Mouse (Mus musculus): Measurements from ENCODE around the gene Rae1. TPM values are rescaled to one million over a fixed set of nuclear protein-coding genes. Genes with fewer than 3 reads are reported as not detected.

The Rae1 gene
- polyA plus RNA-seq, 1 experiment from 2014 or later, result 106 TPM

DNA sequence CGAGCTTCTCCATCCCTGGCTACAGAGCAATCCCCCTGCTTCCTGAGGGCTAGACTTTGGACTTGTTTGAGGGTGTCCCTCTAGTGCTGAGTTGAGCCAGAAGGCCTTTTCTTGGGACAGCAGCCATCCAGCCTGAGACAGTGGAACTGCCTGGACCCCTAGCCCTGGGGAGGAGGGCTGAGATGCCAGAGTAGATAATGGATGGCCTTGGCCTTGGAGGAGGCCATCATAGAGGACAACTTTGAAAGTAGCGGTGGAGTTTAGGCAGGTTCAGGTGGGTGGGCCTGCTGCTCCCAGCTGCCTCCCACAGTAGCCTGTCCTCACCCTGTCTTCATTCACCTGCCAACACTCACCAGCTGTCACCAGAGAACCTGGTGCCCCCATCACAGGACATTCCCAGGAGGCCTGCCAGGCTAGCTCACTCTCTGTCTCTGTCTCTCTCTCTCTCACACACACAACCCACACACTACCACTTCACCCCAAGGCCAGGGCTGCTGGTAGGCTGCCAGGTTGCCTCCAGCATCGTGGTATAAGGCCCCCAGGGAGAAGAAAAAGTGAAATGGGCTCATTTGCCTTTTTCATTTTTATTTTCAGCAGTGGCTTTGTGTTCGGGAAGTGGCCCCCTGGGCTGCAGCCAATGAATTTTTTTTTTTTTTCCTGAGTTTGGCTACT, 28.0 kb downstream of the Rae1 start:
- Histone ChIP-seq H3K36me3 (ENCODE audit: control insufficient read depth, insufficient read depth, low read length) (peaks cover 7% of the 10 kb centered on the region), H3K9ac (ENCODE audit: low read depth, low read length) (no peak overlapping the region), H3K4me2 (ENCODE audit: low read length) (no peak overlapping the region), H3K4me1 (ENCODE audit: control insufficient read depth, insufficient read depth, low read depth, low read length) (peaks cover 27% of the 10 kb centered on the region), H3K4me3 (ENCODE audit: low read length) (no peak overlapping the region), H3K9me3 (ENCODE audit: control insufficient read depth, low read length) (no peaks in the 10 kb centered on the region), H3K27ac (ENCODE audit: low read depth, low read length) (no peak overlapping the region), H3K27me3 (replicated peaks; ENCODE audit: control insufficient read depth, insufficient read depth, low read length) (no peaks in the 10 kb centered on the region)
- WGBS, result 56% methylated on average over 4 of the region's 4 CpGs
- ATAC-seq, result no peak

DNA sequence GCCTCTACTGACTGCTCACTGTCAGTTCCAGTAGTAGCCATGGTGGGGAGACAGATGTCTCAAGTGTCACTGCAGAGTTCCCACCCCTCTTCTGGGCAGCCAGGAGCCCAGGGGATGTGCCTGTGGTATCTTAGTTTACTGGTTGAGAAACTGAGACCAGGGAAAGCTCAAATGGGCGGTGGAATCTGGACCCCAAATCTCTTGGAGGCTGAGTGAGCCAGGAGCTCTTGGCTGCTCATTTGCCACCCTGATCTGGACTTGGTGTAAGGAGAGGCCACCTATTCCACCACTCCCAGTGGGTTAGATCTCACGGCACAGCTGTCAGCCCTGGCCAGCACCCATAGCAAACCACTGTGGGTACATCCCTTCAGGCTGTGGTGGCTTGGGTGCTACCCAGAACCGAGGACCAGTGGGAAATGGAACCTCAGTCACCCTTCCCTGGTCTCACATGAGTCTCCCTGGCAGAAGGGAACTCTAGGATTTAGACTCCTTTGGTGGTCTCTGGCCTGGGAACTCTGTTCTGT, 28.7 kb downstream of the Rae1 start:
- H3K27me3 ChIP-seq (replicated peaks; ENCODE audit: control insufficient read depth, insufficient read depth, low read length), result no peaks in the 10 kb centered on the region
- no peaks in the 10 kb centered on the region for H3K9me3 ChIP-seq (ENCODE audit: control insufficient read depth, low read length)
- no peak overlapping the region for H3K27ac ChIP-seq (ENCODE audit: low read depth, low read length)
- ATAC-seq, result no peak
- peaks cover 21% of the 10 kb centered on the region for H3K4me1 ChIP-seq (ENCODE audit: control insufficient read depth, insufficient read depth, low read depth, low read length)
- peaks cover 10% of the 10 kb centered on the region for H3K36me3 ChIP-seq (ENCODE audit: control insufficient read depth, insufficient read depth, low read length)
- no peak overlapping the region for H3K4me3 ChIP-seq (ENCODE audit: low read length)
- H3K9ac ChIP-seq (ENCODE audit: low read depth, low read length), result no peak overlapping the region
- H3K4me2 ChIP-seq (ENCODE audit: low read length), result no peak overlapping the region
- 94% methylated on average over 3 of the region's 3 CpGs for WGBS

DNA sequence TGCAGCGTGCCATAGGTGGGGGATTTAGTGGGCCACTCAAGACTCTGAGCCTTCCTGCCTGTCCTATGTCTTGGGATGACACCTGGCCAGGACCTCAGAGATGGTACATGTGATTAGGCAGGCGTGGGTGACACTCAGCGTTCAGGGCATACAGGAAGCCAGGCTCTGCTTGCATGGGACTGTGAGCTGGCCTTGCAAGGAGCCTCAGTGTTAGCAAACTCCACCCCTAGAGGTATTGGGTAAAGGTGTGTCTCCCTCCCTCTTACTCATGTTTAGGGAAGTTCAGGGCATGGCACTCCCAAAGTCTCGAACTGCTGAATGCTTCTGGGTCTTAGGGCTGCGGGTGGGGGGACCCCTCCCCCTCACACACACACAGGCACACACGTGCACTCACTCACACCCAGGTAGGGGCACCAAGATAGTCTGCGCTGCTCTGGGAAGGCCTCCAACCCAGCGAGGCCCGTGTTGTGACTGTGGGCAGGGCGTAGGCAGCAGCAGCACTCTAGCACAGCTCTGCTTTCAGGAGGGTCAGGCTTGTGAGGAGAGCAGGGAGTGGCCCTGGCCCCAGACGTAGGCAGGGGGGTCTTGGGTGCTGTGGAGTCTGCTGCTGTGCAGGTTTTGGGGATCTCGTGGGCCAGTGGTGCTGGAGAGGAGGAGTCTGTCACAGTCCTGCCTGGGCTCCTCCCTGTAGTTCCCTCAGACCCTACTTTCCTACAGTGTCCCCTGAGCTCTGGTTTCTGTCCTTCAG, 30.8 kb downstream of the Rae1 start:
- Histone ChIP-seq H3K36me3 (ENCODE audit: control insufficient read depth, insufficient read depth, low read length) (peaks cover 10% of the 10 kb centered on the region), H3K27me3 (replicated peaks; ENCODE audit: control insufficient read depth, insufficient read depth, low read length) (no peaks in the 10 kb centered on the region), H3K27ac (ENCODE audit: low read depth, low read length) (no peak overlapping the region), H3K4me2 (ENCODE audit: low read length) (no peak overlapping the region), H3K9me3 (ENCODE audit: control insufficient read depth, low read length) (no peaks in the 10 kb centered on the region), H3K4me1 (ENCODE audit: control insufficient read depth, insufficient read depth, low read depth, low read length) (peaks cover 3% of the 10 kb centered on the region), H3K4me3 (ENCODE audit: low read length) (no peak overlapping the region), H3K9ac (ENCODE audit: low read depth, low read length) (no peak overlapping the region; the same call in 1 of the 2 replicates)
- ATAC-seq, result no peak
- 83% methylated on average over 12 of the region's 12 CpGs for WGBS

DNA sequence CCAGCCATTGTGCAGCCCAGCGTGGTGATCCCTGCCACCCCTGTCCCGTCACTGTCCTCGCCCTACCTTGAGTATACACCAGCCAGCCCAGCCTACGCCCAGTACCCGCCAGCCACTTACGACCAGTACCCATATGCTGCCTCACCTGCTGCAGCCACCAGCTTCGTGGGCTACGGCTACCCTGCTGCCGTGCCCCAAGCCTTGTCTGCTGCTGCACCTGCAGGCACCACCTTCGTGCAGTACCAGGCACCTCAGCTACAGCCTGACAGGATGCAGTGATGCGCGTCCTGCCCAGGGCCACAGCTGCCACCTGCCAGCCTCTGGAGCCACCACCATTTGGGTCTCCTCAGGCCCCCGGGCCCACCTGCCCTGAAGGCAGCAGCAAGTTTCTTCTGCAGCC, 33.6 kb downstream of the Rae1 start:
- Histone ChIP-seq H3K9ac (ENCODE audit: low read depth, low read length) (no peak overlapping the region), H3K36me3 (ENCODE audit: control insufficient read depth, insufficient read depth, low read length) (peaks cover 8% of the 10 kb centered on the region), H3K27me3 (replicated peaks; ENCODE audit: control insufficient read depth, insufficient read depth, low read length) (no peaks in the 10 kb centered on the region), H3K4me3 (ENCODE audit: low read length) (no peak overlapping the region), H3K4me2 (ENCODE audit: low read length) (no peak overlapping the region), H3K4me1 (ENCODE audit: control insufficient read depth, insufficient read depth, low read depth, low read length) (no peaks in the 10 kb centered on the region; the same call in 1 of the 2 replicates), H3K27ac (ENCODE audit: low read depth, low read length) (no peak overlapping the region), H3K9me3 (ENCODE audit: control insufficient read depth, low read length) (no peaks in the 10 kb centered on the region)
- no peak for ATAC-seq
- 97% methylated on average over 13 of the region's 13 CpGs for WGBS

DNA sequence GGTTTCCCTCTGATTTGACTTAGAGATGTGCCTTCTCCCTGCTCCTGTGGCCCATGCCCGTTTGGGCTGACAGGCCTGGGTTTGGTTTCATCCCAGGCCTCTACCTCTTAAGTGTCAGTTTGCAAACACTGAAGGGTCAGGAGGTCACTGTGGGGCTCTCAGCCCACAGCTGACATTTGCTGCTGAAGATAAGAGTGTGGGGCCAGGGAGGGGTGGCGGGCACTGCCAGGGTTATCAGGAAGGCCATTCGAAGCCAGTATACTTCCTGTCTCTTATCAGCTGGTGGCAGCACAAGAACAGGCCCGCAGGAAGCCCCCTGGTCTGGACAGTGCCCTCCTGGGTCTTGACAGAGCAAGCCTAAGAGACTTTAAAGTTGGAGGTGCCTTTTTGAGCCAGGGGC, 35.1 kb downstream of the Rae1 start:
- Histone ChIP-seq H3K27me3 (replicated peaks; ENCODE audit: control insufficient read depth, insufficient read depth, low read length) (no peaks in the 10 kb centered on the region), H3K36me3 (ENCODE audit: control insufficient read depth, insufficient read depth, low read length) (peaks cover 8% of the 10 kb centered on the region)

DNA sequence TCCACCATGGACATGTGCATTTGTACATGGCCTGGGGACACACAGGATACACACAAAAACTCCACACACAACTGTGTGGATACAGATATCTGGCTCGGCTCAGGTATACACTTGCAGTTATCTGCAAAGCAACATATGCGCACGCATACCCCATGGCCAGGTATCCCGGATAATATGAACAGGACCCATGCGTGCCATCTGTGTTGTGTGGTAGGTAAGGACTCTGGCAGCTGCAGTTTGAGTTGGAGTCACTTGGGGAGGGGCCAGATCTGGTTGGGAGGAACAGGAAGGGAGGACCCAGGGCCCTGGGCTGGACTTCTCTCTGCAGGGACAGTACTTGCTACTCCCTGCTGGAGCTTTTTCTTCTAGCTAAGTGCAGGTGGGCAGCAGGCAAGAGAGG, 35.7 kb downstream of the Rae1 start:
- Histone ChIP-seq H3K9ac (ENCODE audit: low read depth, low read length) (no peak overlapping the region), H3K9me3 (ENCODE audit: control insufficient read depth, low read length) (no peaks in the 10 kb centered on the region), H3K27me3 (replicated peaks; ENCODE audit: control insufficient read depth, insufficient read depth, low read length) (no peaks in the 10 kb centered on the region), H3K36me3 (ENCODE audit: control insufficient read depth, insufficient read depth, low read length) (peaks cover 5% of the 10 kb centered on the region), H3K4me3 (ENCODE audit: low read length) (no peak overlapping the region), H3K4me1 (ENCODE audit: control insufficient read depth, insufficient read depth, low read depth, low read length) (no peaks in the 10 kb centered on the region), H3K4me2 (ENCODE audit: low read length) (no peak overlapping the region), H3K27ac (ENCODE audit: low read depth, low read length) (no peak overlapping the region)
- 90% methylated on average over 5 of the region's 5 CpGs for WGBS
- ATAC-seq, result no peak

More for the DNA sequence above, 35.1 kb downstream of the Rae1 start:
- Histone ChIP-seq H3K27ac (ENCODE audit: low read depth, low read length) (no peak overlapping the region), H3K9ac (ENCODE audit: low read depth, low read length) (no peak overlapping the region), H3K4me3 (ENCODE audit: low read length) (no peak overlapping the region), H3K9me3 (ENCODE audit: control insufficient read depth, low read length) (no peaks in the 10 kb centered on the region), H3K4me1 (ENCODE audit: control insufficient read depth, insufficient read depth, low read depth, low read length) (no peaks in the 10 kb centered on the region), H3K4me2 (ENCODE audit: low read length) (no peak overlapping the region)
- 78% methylated on average over 4 of the region's 4 CpGs for WGBS
- no peak for ATAC-seq

DNA sequence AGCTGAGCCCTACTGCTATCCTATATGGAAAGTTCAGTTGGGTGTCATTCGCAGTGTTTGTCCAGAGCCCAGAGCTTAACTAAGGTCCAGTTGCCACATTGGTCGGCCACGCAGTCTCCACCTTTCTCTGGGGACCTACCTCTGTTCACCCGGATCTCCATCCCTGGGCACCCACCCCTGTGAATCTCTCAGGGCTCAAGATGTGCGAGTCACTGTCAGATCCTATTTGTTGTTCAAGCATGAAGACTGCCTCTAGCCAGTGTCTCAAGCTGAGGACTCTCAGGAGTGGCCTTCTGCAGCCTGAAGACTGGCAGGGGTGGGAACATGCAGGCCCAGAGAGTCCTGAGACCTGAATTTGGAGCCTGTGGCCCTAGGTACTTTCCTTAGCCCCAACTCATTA, 36.1 kb downstream of the Rae1 start:
- Histone ChIP-seq H3K36me3 (ENCODE audit: control insufficient read depth, insufficient read depth, low read length) (peaks cover 5% of the 10 kb centered on the region), H3K4me2 (ENCODE audit: low read length) (no peak overlapping the region), H3K4me3 (ENCODE audit: low read length) (no peak overlapping the region), H3K9ac (ENCODE audit: low read depth, low read length) (no peak overlapping the region), H3K4me1 (ENCODE audit: control insufficient read depth, insufficient read depth, low read depth, low read length) (no peaks in the 10 kb centered on the region), H3K9me3 (ENCODE audit: control insufficient read depth, low read length) (no peaks in the 10 kb centered on the region), H3K27ac (ENCODE audit: low read depth, low read length) (no peak overlapping the region), H3K27me3 (replicated peaks; ENCODE audit: control insufficient read depth, insufficient read depth, low read length) (no peaks in the 10 kb centered on the region)
- 91% methylated on average over 5 of the region's 5 CpGs for WGBS
- ATAC-seq, result no peak

DNA sequence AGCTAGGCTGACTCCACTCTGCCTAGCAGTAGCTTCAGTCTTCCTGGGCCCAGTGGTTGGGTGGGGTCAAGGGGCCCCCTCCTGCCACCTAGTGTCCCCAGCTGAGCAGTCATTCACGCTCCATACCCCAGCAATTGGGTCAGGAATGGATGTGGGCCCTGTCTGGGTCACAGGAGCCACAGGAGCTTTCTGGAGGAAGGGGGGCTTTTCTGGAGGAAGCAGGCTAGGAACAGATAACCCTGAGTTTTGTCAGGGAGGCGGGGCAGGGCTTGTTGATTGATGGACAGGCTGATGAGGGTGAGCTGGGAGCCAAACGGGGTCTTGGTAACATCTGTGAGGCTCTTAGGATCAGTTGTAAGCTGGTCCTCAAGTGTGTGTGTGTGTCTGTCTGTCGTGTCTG, 36.7 kb downstream of the Rae1 start:
- no peaks in the 10 kb centered on the region for H3K27me3 ChIP-seq (replicated peaks; ENCODE audit: control insufficient read depth, insufficient read depth, low read length)
- 68% methylated on average over 4 of the region's 4 CpGs for WGBS
- no peak overlapping the region for H3K4me2 ChIP-seq (ENCODE audit: low read length)
- no peak for ATAC-seq
- no peaks in the 10 kb centered on the region for H3K9me3 ChIP-seq (ENCODE audit: control insufficient read depth, low read length)
- H3K9ac ChIP-seq (ENCODE audit: low read depth, low read length), result no peak overlapping the region
- H3K4me3 ChIP-seq (ENCODE audit: low read length), result no peak overlapping the region
- H3K27ac ChIP-seq (ENCODE audit: low read depth, low read length), result no peak overlapping the region
- H3K4me1 ChIP-seq (ENCODE audit: control insufficient read depth, insufficient read depth, low read depth, low read length), result no peaks in the 10 kb centered on the region
- H3K36me3 ChIP-seq (ENCODE audit: control insufficient read depth, insufficient read depth, low read length), result peaks cover 3% of the 10 kb centered on the region; the same call in 1 of the 2 replicates

DNA sequence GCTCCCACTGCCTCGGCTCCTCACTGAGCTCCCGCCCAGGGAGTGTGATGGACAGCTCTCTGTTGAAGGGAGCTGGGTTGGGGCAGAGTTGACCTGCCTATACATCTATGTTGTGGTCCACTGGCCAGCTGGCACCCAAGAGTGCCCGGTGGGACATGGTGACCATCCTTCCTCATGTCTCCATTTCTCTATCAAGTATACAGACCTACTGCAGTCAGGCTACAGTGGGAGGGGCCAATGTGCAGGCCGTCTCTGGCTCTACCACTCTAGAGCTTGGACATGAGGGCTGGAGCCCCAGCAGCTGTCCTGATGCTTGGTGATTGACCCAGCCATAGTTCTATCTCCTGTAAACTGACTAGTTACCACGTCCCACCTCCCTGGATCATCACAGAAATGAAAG, 37.4 kb downstream of the Rae1 start:
- 85% methylated on average over 5 of the region's 5 CpGs for WGBS

More for the DNA sequence above, 37.4 kb downstream of the Rae1 start:
- Histone ChIP-seq H3K27me3 (replicated peaks; ENCODE audit: control insufficient read depth, insufficient read depth, low read length) (no peaks in the 10 kb centered on the region), H3K9ac (ENCODE audit: low read depth, low read length) (no peak overlapping the region), H3K4me3 (ENCODE audit: low read length) (no peak overlapping the region), H3K36me3 (ENCODE audit: control insufficient read depth, insufficient read depth, low read length) (peaks cover 3% of the 10 kb centered on the region; the same call in 1 of the 2 replicates), H3K4me1 (ENCODE audit: control insufficient read depth, insufficient read depth, low read depth, low read length) (no peaks in the 10 kb centered on the region), H3K9me3 (ENCODE audit: control insufficient read depth, low read length) (no peaks in the 10 kb centered on the region), H3K4me2 (ENCODE audit: low read length) (no peak overlapping the region), H3K27ac (ENCODE audit: low read depth, low read length) (no peak overlapping the region)
- no peak for ATAC-seq
